Mouse (Mus musculus): ENCODE results near the gene Higd1b. TPM values are rescaled to one million over a fixed set of nuclear protein-coding genes. Genes with fewer than 3 reads are reported as not detected.

The Higd1b gene
- 1 to 10 TPM; 3.8 to 6.7 TPM for total RNA-seq (2021)

DNA sequence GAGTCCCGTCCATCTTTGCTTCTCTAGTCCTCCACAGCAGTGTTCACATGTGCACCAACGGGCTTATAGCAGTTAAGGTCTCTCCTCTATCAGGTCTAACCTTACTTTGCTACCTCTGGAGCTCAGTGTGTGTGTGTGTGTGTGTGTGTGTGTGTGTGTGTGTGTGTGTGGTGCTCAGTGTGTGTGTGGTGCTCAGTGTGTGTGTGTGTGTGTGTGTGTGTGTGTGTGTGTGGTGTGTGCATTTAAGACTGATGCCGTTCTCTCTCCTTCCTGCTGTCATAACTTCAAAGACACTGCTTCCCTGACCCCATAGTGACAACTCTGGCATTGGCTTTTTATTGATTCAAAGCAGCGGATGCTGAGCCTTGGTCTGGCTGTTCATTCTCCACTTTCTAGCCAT, at the start of gene Higd1b:
Gene Higd1b, plus strand, starts transcription at position 301 of the 400 bp plus-strand sequence.
- no peak for DNase-seq
- intact Hi-C loops (cut with DNase I), result no loop called here

GRCm38 (mm10) chr11:102787688-102788177, 47.9 kb upstream of the Higd1b start:
- no peak for DNase-seq
- intact Hi-C loops (cut with DNase I), result no loop called here

GRCm38 (mm10) chr11:102791682-102792445, 43.8 kb upstream of the Higd1b start:
- intact Hi-C loops (cut with DNase I), result no loop called here
- DNase-seq, result no peak

- intact Hi-C loops (cut with DNase I), result no loop called here
- no peak for DNase-seq
Measured at GRCm38 (mm10) chr11:102794157-102794556, 41.5 kb upstream of the Higd1b start.

- intact Hi-C loops (cut with DNase I), result no loop called here
Measured at GRCm38 (mm10) chr11:102803453-102803852, 32.2 kb upstream of the Higd1b start.

GRCm38 (mm10) chr11:102808246-102808645, 27.4 kb upstream of the Higd1b start:
- no peak for DNase-seq
- intact Hi-C loops (cut with DNase I), result no loop called here

More at GRCm38 (mm10) chr11:102803453-102803852, 32.2 kb upstream of the Higd1b start:
- no peak for DNase-seq

- DNase-seq, result no peak
Measured at GRCm38 (mm10) chr11:102810721-102811485, 24.7 kb upstream of the Higd1b start.

GRCm38 (mm10) chr11:102814881-102815280, 20.8 kb upstream of the Higd1b start:
- intact Hi-C loops (cut with DNase I), result loop anchor here (5.0 kb wide), 1 partner anchor 38 kb away; no protein-coding TSS in a partner anchor
- DNase-seq, result no peak

More at GRCm38 (mm10) chr11:102810721-102811485, 24.7 kb upstream of the Higd1b start:
- intact Hi-C loops (cut with DNase I), result no loop called here

DNA sequence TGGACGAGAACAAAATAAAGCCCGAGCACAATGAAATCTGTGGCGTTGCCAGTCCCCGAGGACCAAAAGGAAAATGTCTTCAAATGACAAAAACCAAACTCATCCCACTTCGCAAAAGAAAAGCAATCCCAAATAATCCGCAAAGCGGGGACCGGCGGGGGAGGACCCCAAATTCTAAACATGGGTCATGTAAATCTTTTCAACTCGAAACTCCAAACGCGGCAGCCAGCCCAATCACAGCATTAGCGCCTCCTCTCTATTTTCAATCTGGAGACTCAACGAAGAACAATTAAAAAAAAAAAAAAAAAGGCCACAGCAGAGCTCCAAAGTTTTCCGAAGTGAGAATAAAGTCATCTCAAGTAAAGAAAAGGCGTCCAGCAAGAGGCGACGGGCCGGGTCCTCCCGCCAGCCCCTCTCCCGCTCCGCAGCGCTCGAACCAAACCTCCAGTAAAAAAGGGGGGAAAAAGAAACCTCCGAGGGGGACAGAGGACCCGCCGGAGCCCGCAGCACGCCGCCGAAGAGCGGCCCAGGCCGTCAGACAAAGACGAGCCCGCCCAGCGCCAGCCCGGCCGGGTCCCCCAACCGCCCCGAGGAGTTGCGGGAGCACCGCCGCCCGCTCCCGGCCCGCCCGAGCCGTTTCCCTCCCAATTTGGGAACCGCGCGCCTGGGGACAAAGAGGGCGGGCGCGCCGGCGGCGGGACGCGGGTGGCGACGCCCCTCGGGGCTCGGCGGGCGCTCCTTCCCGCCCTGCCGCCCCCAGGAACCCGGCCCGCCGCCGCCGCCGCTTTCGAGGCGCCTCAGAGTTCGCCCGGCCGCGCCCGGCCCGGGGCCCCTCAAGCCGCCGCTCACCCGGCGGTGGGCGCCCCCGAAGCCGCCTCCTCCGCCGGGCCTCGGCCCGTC, 17.3 kb upstream of the Higd1b start:
- DNase-seq, result peak; percentile 46
- intact Hi-C loops (cut with DNase I), result loop anchor here (5.0 kb wide), 1 partner anchor 41 kb away; no protein-coding TSS in a partner anchor

DNA sequence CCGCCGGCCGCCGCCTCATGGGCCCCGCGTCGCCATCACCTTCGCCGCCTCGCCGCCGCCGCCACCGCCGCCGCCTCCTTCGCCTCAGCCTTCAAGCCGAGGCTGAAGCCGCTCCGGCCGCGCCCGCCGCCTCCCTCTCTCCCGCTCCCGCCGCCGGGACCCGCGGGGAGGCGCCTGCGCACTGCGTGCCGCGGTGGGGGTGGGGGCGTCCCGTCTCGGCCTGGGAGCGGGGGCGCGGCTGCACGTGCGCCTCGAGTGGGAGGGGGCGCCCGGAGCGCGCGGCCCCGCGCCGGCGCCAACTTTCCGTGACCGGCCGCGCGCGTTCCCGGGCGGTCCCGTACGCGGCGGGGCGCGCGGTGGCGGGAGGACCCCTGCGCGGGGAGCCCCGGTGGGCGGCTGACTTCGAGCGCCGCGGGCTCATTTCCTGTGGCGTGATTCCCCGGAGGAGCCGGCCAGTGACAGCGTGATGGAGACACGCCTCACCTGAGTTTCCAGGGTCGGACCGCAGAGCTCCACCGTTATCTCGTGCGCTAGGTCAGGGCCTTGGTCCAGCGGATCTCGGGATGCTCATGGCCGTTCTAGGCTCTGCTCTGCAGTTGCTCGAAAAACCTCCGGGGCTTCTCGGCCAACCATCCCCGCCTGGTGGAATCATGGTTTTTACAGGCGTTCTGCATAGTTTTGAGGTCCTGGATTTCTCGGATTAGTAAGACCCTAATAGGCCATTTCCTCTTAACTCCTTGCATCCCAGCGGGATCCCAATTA, 16.4 kb upstream of the Higd1b start, which contains the start of gene Gjc1:
Gene Gjc1, minus strand, starts transcription at position 680 of the 762 bp plus-strand sequence.
- peak; percentile 79 for DNase-seq
- intact Hi-C loops (cut with DNase I), result loop anchor here (5.0 kb wide), 1 partner anchor 42 kb away; no protein-coding TSS in a partner anchor

GRCm38 (mm10) chr11:102819783-102820385, 15.8 kb upstream of the Higd1b start:
- no peak for DNase-seq
- intact Hi-C loops (cut with DNase I), result loop anchor here (5.0 kb wide), 1 partner anchor 43 kb away; no protein-coding TSS in a partner anchor

DNA sequence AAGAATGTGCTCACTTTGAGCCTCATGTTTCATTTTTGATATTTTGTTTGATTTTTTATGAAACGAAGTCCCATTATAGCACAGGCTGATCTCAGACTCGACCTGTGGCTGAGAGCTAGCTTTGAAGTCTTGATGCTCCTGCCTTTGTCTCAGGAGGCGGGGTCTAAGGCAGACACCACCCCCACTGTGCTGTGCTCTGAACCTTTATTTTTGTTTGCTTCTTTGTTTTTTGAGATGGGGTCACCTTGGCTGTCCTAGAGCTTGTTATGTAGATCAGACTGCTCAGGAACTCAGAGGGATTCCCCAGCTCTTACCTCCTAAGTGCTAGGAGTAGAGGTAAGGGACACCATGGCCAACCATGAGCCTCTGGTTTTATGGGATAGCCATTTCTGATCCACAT, 15.2 kb upstream of the Higd1b start:
- intact Hi-C loops (cut with DNase I), result no loop called here
- DNase-seq, result no peak

- intact Hi-C loops (cut with DNase I), result no loop called here
Measured at GRCm38 (mm10) chr11:102821231-102821630, 14.4 kb upstream of the Higd1b start.

GRCm38 (mm10) chr11:102826476-102826875, 9.2 kb upstream of the Higd1b start:
- intact Hi-C loops (cut with DNase I), result no loop called here
- DNase-seq, result no peak

More at GRCm38 (mm10) chr11:102821231-102821630, 14.4 kb upstream of the Higd1b start:
- DNase-seq, result no peak

DNA sequence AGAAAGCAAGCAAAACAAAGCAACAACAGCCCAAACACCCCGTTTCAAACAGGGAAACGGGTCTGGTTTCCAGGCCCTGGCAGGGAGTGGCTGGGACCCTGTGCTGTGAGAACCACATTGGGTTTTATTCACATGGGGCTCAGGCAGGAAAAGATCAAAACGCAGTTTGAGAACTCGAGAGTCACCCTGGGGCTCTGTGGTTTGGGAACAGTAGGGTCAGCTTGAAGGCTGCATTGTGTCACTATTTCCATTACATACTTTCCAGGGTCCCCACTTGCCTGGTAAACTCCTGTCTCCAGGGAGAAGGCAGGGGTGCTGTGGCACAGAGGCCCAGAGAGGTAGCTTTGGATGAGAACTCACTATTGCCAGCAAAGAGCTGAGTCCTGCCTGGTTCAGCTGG, 8.6 kb upstream of the Higd1b start:
- DNase-seq, result no peak
- intact Hi-C loops (cut with DNase I), result no loop called here

- intact Hi-C loops (cut with DNase I), result no loop called here
- no peak for DNase-seq
Measured at GRCm38 (mm10) chr11:102830276-102830675, 5.4 kb upstream of the Higd1b start.

DNA sequence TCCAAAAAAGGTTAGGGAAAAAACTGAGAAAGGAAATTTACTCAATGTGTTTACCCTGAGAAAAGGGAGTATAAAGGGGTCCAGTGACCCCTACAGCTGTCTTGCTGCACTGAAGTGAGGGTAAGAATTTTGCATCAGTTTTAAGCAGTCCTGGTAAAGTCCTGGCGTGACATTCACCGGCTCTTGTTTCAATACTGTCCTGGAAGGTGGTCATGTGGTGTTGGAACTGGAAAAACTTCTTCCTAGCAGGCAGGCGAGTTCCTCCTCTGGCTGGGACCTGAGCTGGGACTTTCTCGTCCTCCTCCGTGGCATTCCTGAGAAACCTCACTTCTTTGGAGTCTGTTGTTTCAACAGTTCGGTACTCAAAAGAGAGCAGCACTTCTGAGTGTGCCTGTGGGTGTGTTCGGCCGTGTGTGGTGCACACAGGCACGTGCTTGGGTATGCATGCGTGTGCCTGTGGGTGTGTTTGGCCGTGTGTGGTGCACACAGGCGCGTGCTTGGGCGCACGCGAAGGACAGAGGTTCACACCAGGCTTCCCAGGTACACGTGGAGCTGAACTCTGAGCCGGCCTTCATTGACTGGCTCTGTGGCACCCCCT, 2.9 kb upstream of the Higd1b start:
- intact Hi-C loops (cut with DNase I), result no loop called here
- DNase-seq, result no peak

GRCm38 (mm10) chr11:102834219-102834618, 1.4 kb upstream of the Higd1b start:
- intact Hi-C loops (cut with DNase I), result no loop called here
- DNase-seq, result no peak

DNA sequence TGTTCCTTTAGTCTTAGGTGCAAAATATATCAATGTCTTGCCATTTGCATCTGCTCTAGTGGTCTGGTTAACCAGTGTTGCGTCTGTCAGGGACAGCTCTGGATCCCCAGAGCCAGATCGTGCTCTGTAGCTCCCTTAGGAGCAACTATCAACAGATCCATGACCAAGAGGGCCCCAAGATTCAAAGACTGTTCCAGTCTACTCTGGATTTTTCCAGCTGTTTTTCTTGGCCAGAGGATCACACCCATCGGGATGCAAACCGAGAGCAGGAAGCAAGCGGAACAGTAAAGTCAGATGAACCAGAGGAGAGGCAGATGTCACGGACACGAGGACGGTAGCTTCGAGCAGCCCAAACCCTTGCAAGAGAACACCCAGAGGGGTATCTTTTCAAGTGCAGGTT, 497 bp downstream of the Higd1b start:
- intact Hi-C loops (cut with DNase I), result no loop called here
- DNase-seq, result no peak

Data from left cerebral cortex, postnatal 4 days (tissue).